Mouse (Mus musculus) thymus, adult 2 months (tissue): ENCODE data around the gene Arl5a.

Experiments used
- CTCF ChIP-seq: fragments of 200-500 bp; IDR thresholded peaks from 2 replicates; pipeline ENCODE4 v1.5.1; 2012; ENCODE audit warnings: mild to moderate bottlenecking, control low read depth, low read length, moderate library complexity, borderline replicate concordance; ENCODE audit not compliant: control insufficient read depth, poor library complexity, insufficient read depth; ENCODE audit errors: extremely low read depth
- POLR2A ChIP-seq: fragments of 200-500 bp; IDR thresholded peaks from 2 replicates; pipeline ENCODE4 v1.6.1; 2012; ENCODE audit warnings: mild to moderate bottlenecking, low read length, control low read depth, moderate library complexity; ENCODE audit not compliant: control insufficient read depth, poor library complexity, insufficient read depth; ENCODE audit errors: extremely low read depth

GRCm38 (mm10) chr2:52386037-52386436, 38.7 kb downstream of the Arl5a start:
- TF ChIP-seq CTCF (no peak), POLR2A (no peak)
